Mouse (Mus musculus) heart, embryonic 12.5 days (tissue): ENCODE data around the gene Tomm6. TPM values are rescaled to one million over a fixed set of nuclear protein-coding genes. Genes with fewer than 3 reads are reported as not detected.

Source experiments
- ATAC-seq: fragments of 200-750 bp; cut with Nextera tagmentation; 2 replicates; pipeline ENCODE4 v1.8.0; 2017; ENCODE audit warnings: moderate TSS enrichment, moderate library complexity; ENCODE audit not compliant: insufficient number of reproducible peaks, low FRiP score
- H3K27ac ChIP-seq: fragments of 300-500 bp; sonication (generic); 2 replicates; pipeline ENCODE4 v1.5.1; 2016; ENCODE audit warnings: mild to moderate bottlenecking, moderate library complexity; ENCODE audit not compliant: poor library complexity, severe bottlenecking
- H3K27me3 ChIP-seq: fragments of 300-500 bp; sonication (generic); replicated peaks from 2 replicates; pipeline ENCODE4 v1.6.1; 2016; ENCODE audit warnings: mild to moderate bottlenecking, moderate library complexity
- H3K36me3 ChIP-seq: fragments of 300-500 bp; sonication (generic); 2 replicates; pipeline ENCODE4 v1.6.1; 2016; ENCODE audit warnings: mild to moderate bottlenecking, moderate library complexity
- H3K4me1 ChIP-seq: fragments of 300-500 bp; sonication (generic); replicated peaks from 2 replicates; pipeline ENCODE4 v1.6.1; 2016; ENCODE audit warnings: mild to moderate bottlenecking
- H3K4me2 ChIP-seq: fragments of 300-500 bp; sonication (generic); 2 replicates; pipeline ENCODE4 v1.6.1; 2016; ENCODE audit warnings: mild to moderate bottlenecking, moderate library complexity
- H3K4me3 ChIP-seq: fragments of 300-500 bp; sonication (generic); 2 replicates; pipeline ENCODE4 v1.5.1; 2016; ENCODE audit warnings: mild to moderate bottlenecking
- H3K9ac ChIP-seq: fragments of 300-500 bp; sonication (generic); 2 replicates; pipeline ENCODE4 v1.6.1; 2016; ENCODE audit warnings: mild to moderate bottlenecking, moderate library complexity
- H3K9me3 ChIP-seq: fragments of 300-500 bp; sonication (generic); replicated peaks from 2 replicates; pipeline ENCODE4 v1.6.1; 2016; ENCODE audit warnings: mild to moderate bottlenecking, moderate library complexity
- WGBS: fragments of 180-500 bp; shearing (Covaris S2); methylation state at CpG from one replicate; pipeline ENCODE4 v1.1.7; 2016; 5-methylcytosine and 5-hydroxymethylcytosine counted together
- polyA plus RNA-seq: library from polyadenylated mRNA; unstranded; fragments of >200 nt; fragmentation: Nextera tagmentation; extraction: Ambion mirVana; gene quantifications from 2 replicates; pipeline ENCODE4 v1.2.1, GENCODE M21; 2016

The Tomm6 gene
- polyA plus RNA-seq, 1 experiment from 2014 or later, result 355 TPM

- no peak overlapping the region for H3K4me3 ChIP-seq
- no peaks in the 10 kb centered on the region for H3K9me3 ChIP-seq
- no peak overlapping the region for H3K4me2 ChIP-seq
- peaks cover 10% of the 10 kb centered on the region; the same call in 1 of the 2 replicates for H3K36me3 ChIP-seq
- peaks cover 10% of the 10 kb centered on the region; the same call in 1 of the 2 replicates for H3K4me1 ChIP-seq
- no peaks in the 10 kb centered on the region for H3K27me3 ChIP-seq
- H3K9ac ChIP-seq, result no peak overlapping the region
- WGBS, result 59% methylated on average over 4 of the region's 4 CpGs
- ATAC-seq, result no peak
- no peak overlapping the region for H3K27ac ChIP-seq
Measured at GRCm38 (mm10) chr17:47648966-47649365, 39.2 kb downstream of the Tomm6 start.

GRCm38 (mm10) chr17:47646683-47647082, 41.5 kb downstream of the Tomm6 start:
- H3K27me3 ChIP-seq, result no peaks in the 10 kb centered on the region
- peaks cover 10% of the 10 kb centered on the region; the same call in 1 of the 2 replicates for H3K4me1 ChIP-seq
- peaks cover 3% of the 10 kb centered on the region; the same call in 1 of the 2 replicates for H3K36me3 ChIP-seq
- no peak for ATAC-seq
- WGBS, result 85% methylated on average over 1 of the region's 1 CpGs
- no peak overlapping the region for H3K4me3 ChIP-seq
- H3K27ac ChIP-seq, result no peak overlapping the region
- no peak overlapping the region for H3K9ac ChIP-seq
- H3K9me3 ChIP-seq, result no peaks in the 10 kb centered on the region
- no peak overlapping the region for H3K4me2 ChIP-seq

- H3K27ac ChIP-seq, result no peak overlapping the region
- no peak overlapping the region for H3K9ac ChIP-seq
- ATAC-seq, result no peak
- no peak overlapping the region for H3K4me2 ChIP-seq
- H3K27me3 ChIP-seq, result no peaks in the 10 kb centered on the region
- 81% methylated on average over 2 of the region's 2 CpGs for WGBS
- H3K9me3 ChIP-seq, result no peaks in the 10 kb centered on the region
- H3K4me1 ChIP-seq, result peaks cover 2% of the 10 kb centered on the region; the same call in 1 of the 2 replicates
- no peaks in the 10 kb centered on the region for H3K36me3 ChIP-seq
- H3K4me3 ChIP-seq, result no peak overlapping the region
Measured at GRCm38 (mm10) chr17:47642992-47643391, 45.2 kb downstream of the Tomm6 start.

Other genes starting within 250 kb of the Tomm6 start
- gene Taf8, start 186.1 kb downstream of the Tomm6 start, polyA plus RNA-seq, result 21.1 and 22.1 TPM in 2 replicates
- 533 and 538 TPM in 2 replicates for gene Ccnd3, start 183.3 kb downstream of the Tomm6 start, polyA plus RNA-seq
- 24.7 and 27.8 TPM in 2 replicates for gene Bysl, start 76.9 kb downstream of the Tomm6 start, polyA plus RNA-seq
- gene Med20, start 76.8 kb downstream of the Tomm6 start, polyA plus RNA-seq, result 27.8 and 30.0 TPM in 2 replicates
- 1.3 and 2.7 TPM in 2 replicates for gene Gm20517, start 76.8 kb downstream of the Tomm6 start, polyA plus RNA-seq
- gene Usp49, start 57.7 kb downstream of the Tomm6 start, polyA plus RNA-seq, result 3.5 and 4.8 TPM in 2 replicates
- 4.6 and 5.1 TPM in 2 replicates for gene Frs3, start 644 bp upstream of the Tomm6 start, polyA plus RNA-seq
- 0.15 and 0.19 TPM in 2 replicates for gene Gm21981, start 6.1 kb upstream of the Tomm6 start, polyA plus RNA-seq
- 0.56 TPM in 1 of 2 replicates, not detected in the other for gene Prickle4, start 6.3 kb upstream of the Tomm6 start, polyA plus RNA-seq
- not detected in 2 replicates for gene Pgc, start 38.5 kb upstream of the Tomm6 start, polyA plus RNA-seq
- 22.7 and 24.5 TPM in 2 replicates for gene Tfeb, start 48.6 kb upstream of the Tomm6 start, polyA plus RNA-seq
- 11.1 and 11.2 TPM in 2 replicates for gene Mdfi, start 146.3 kb upstream of the Tomm6 start, polyA plus RNA-seq
- 20.7 and 22.5 TPM in 2 replicates for gene Foxp4, start 236.3 kb upstream of the Tomm6 start, polyA plus RNA-seq